Mouse (Mus musculus) liver, embryonic 15.5 days (tissue): ENCODE data around the gene Ifnlr1. TPM values are rescaled to one million over a fixed set of nuclear protein-coding genes. Genes with fewer than 3 reads are reported as not detected.
A peak's percentile ranks its signal among the peaks of the same experiment; 100 is the strongest.
"Not testable (repeated sequence)": the region's sequence is repeated elsewhere in the genome, so short reads cannot be mapped to it uniquely, and the experiment has no call there.

ENCODE experiments used
- ATAC-seq: fragments of 200-750 bp; cut with Nextera tagmentation; 2 replicates; pipeline ENCODE4 v1.8.0; 2017; ENCODE audit warnings: moderate number of reproducible peaks, mild to moderate bottlenecking, moderate library complexity; ENCODE audit not compliant: insufficient read depth
- H3K27ac ChIP-seq: fragments of 300-500 bp; sonication (generic); replicated peaks from 2 replicates; pipeline ENCODE4 v1.5.1; 2015; ENCODE audit warnings: mild to moderate bottlenecking, inconsistent platforms
- H3K27me3 ChIP-seq: fragments of 300-500 bp; sonication (generic); 2 replicates; pipeline ENCODE4 v1.6.1; 2015; ENCODE audit warnings: mild to moderate bottlenecking, inconsistent platforms
- H3K36me3 ChIP-seq: fragments of 300-500 bp; sonication (generic); replicated peaks from 2 replicates; pipeline ENCODE4 v1.6.1; 2015; ENCODE audit warnings: moderate library complexity, mild to moderate bottlenecking, inconsistent platforms
- H3K4me1 ChIP-seq: fragments of 300-500 bp; sonication (generic); replicated peaks from 2 replicates; pipeline ENCODE4 v1.6.1; 2015; ENCODE audit warnings: inconsistent platforms
- H3K4me2 ChIP-seq: fragments of 300-500 bp; sonication (generic); 2 replicates; pipeline ENCODE4 v1.6.1; 2015; ENCODE audit warnings: moderate library complexity, mild to moderate bottlenecking, inconsistent platforms
- H3K4me3 ChIP-seq: fragments of 300-500 bp; sonication (generic); replicated peaks from 2 replicates; pipeline ENCODE4 v1.5.1; 2015; ENCODE audit warnings: mild to moderate bottlenecking, inconsistent platforms
- H3K9ac ChIP-seq: fragments of 300-500 bp; sonication (generic); 2 replicates; pipeline ENCODE4 v1.6.1; 2015; ENCODE audit warnings: moderate library complexity, mild to moderate bottlenecking, inconsistent platforms
- H3K9me3 ChIP-seq: fragments of 300-500 bp; sonication (generic); replicated peaks from 2 replicates; pipeline ENCODE4 v1.6.1; 2016; ENCODE audit warnings: inconsistent platforms
- WGBS: fragments of 180-500 bp; shearing (Covaris S2); methylation state at CpG from one replicate; pipeline ENCODE4 v1.1.7; 2015; ENCODE audit warnings: mixed read lengths; ENCODE audit not compliant: insufficient replicate concordance; 5-methylcytosine and 5-hydroxymethylcytosine counted together
- polyA plus RNA-seq: library from polyadenylated mRNA; unstranded; fragments of >200 nt; fragmentation: Nextera tagmentation; extraction: Ambion mirVana; gene quantifications from 2 replicates; pipeline ENCODE4 v1.2.1, GENCODE M21; 2015

Gene Ifnlr1
- polyA plus RNA-seq, 1 experiment from 2014 or later = 0.18 TPM

GRCm38 (mm10) chr4:135716438-135716837 lies 30.4 kb downstream of the Ifnlr1 start:
- not testable (repeated sequence) for H3K27ac ChIP-seq, H3K4me3 ChIP-seq, ATAC-seq, H3K9me3 ChIP-seq, H3K27me3 ChIP-seq, H3K36me3 ChIP-seq, H3K4me1 ChIP-seq, H3K9ac ChIP-seq, H3K4me2 ChIP-seq
- 81% methylated on average over 11 of the region's 11 CpGs for WGBS

GRCm38 (mm10) chr4:135722540-135723290 lies 36.6 kb downstream of the Ifnlr1 start:
- H3K4me3 ChIP-seq = no peak overlapping the region
- WGBS = 64% methylated on average over 17 of the region's 17 CpGs
- no peak for ATAC-seq

DNA sequence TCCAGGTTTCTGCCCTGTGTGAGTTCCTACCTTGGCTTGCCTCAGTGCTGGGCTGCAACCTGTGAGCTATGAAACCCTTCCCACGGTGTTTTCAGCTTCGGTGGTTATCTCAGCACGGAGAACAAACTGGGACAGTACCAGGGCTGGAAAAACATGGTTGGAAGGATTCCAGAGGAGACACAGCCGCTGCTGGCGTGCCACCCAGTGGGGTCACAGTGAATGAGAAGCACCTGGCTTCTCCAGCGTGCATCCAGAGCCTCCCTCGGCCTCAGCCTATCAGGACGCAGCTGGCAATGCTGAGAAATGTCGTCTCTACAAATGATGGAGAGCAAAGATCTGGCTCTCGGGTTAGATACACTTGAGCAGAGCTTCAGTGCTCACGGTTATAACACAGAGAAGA lies 40.3 kb downstream of the Ifnlr1 start:
- Histone ChIP-seq H3K4me3 (no peak overlapping the region), H3K4me2 (no peak overlapping the region), H3K27ac (no peak overlapping the region), H3K36me3 (no peaks in the 10 kb centered on the region), H3K9ac (no peak overlapping the region), H3K27me3 (peaks cover 50% of the 10 kb centered on the region), H3K4me1 (peaks cover 24% of the 10 kb centered on the region), H3K9me3 (no peaks in the 10 kb centered on the region; the same call in 1 of the 2 replicates)
- WGBS = 64% methylated on average over 11 of the region's 11 CpGs
- no peak for ATAC-seq

More at GRCm38 (mm10) chr4:135722540-135723290, 36.6 kb downstream of the Ifnlr1 start:
- Histone ChIP-seq H3K4me2 (no peak overlapping the region), H3K27me3 (peaks cover 17% of the 10 kb centered on the region), H3K36me3 (no peaks in the 10 kb centered on the region), H3K4me1 (peaks cover 8% of the 10 kb centered on the region), H3K27ac (no peak overlapping the region), H3K9ac (no peak overlapping the region), H3K9me3 (no peaks in the 10 kb centered on the region; the same call in 1 of the 2 replicates)

DNA sequence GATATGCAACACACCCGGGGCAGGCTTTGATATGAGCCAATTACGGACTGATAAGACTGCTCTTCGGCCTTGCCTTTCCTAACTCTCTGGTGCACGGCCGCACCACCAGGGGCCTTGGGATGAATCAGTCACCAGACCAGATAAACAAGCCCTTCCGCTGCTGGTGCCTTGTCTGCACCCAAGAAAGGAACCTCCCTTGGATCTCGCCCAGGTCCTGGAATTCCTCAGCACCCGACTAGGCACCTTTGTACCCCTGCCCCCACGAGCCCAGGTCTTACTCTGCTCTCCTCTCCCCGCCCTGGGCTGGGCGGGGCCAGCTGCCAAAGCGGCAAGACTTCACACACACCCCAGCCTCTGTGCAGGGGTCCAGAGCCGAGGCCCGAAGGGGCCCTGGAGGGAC lies 41.7 kb downstream of the Ifnlr1 start, which contains the start of gene Il22ra1:
TSS of gene Il22ra1 (plus strand) at position 356 of the 400 bp plus-strand sequence.
- Histone ChIP-seq H3K4me2 (peak within 1 kb of the TSS; percentile 68), H3K4me3 (peak within 1 kb of the TSS; percentile 53), H3K36me3 (no peaks in the 10 kb centered on the region), H3K27me3 (peaks cover 51% of the 10 kb centered on the region), H3K27ac (peak within 1 kb of the TSS; percentile 9; the same call in 1 of the 2 replicates), H3K9me3 (no peaks in the 10 kb centered on the region; the same call in 1 of the 2 replicates), H3K4me1 (peaks cover 24% of the 10 kb centered on the region), H3K9ac (peak within 1 kb of the TSS; percentile 52)
- peak; percentile 62 for ATAC-seq
- WGBS = 15% methylated on average over 14 of the region's 14 CpGs

DNA sequence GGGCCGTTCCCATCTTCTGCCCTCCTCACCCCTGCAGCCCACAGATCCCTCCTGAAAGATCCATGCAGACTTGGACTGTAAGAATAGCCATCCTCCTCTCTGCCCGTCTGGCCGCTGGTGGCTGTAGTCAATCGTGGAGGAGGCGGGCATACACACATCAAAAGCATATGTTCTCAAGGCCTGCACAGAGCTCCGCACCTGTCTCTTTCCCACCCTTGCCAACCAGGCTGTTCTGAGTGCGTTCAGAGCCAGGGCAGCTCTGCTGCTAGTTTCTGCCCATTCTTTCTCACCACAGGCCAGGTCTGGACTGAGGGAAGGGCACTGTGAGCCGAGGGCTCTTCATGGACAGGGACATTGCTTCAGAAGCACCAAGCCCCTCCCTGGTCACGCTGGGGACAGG lies 44.1 kb downstream of the Ifnlr1 start:
- H3K9ac ChIP-seq = no peak overlapping the region
- H3K4me1 ChIP-seq = peaks cover 24% of the 10 kb centered on the region
- H3K9me3 ChIP-seq = no peaks in the 10 kb centered on the region; the same call in 1 of the 2 replicates
- H3K4me2 ChIP-seq = no peak overlapping the region
- no peak overlapping the region for H3K27ac ChIP-seq
- no peak for ATAC-seq
- WGBS = 65% methylated on average over 9 of the region's 9 CpGs
- peaks cover 52% of the 10 kb centered on the region for H3K27me3 ChIP-seq
- peaks cover 17% of the 10 kb centered on the region for H3K36me3 ChIP-seq
- H3K4me3 ChIP-seq = no peak overlapping the region

GRCm38 (mm10) chr4:135730951-135731350 lies 44.9 kb downstream of the Ifnlr1 start:
- Histone ChIP-seq H3K27ac (no peak overlapping the region), H3K27me3 (peaks cover 52% of the 10 kb centered on the region), H3K9ac (no peak overlapping the region), H3K36me3 (peaks cover 22% of the 10 kb centered on the region), H3K9me3 (no peaks in the 10 kb centered on the region; the same call in 1 of the 2 replicates), H3K4me3 (no peak overlapping the region), H3K4me1 (peaks cover 24% of the 10 kb centered on the region), H3K4me2 (no peak overlapping the region)
- no peak for ATAC-seq
- 69% methylated on average over 8 of the region's 8 CpGs for WGBS

DNA sequence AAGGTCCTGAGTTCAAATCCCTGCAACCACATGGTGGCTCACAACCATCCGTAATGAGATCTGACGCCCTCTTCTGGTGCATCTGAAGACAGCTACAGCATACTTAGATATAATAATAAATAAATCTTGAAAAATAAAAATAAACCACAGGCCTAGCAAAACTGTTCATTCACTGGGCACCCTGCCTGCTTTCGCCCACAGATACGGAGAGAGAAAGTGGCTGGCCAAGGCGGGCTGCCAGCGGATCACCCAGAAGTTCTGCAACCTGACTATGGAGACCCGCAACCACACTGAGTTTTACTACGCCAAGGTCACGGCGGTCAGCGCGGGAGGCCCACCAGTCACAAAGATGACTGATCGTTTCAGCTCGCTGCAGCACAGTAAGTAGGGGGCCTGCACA lies 47.8 kb downstream of the Ifnlr1 start:
- peaks cover 15% of the 10 kb centered on the region for H3K4me1 ChIP-seq
- no peaks in the 10 kb centered on the region; the same call in 1 of the 2 replicates for H3K9me3 ChIP-seq
- H3K4me2 ChIP-seq = no peak overlapping the region
- no peak overlapping the region for H3K9ac ChIP-seq
- ATAC-seq = no peak
- WGBS = 89% methylated on average over 14 of the region's 14 CpGs
- no peak overlapping the region for H3K4me3 ChIP-seq
- H3K27me3 ChIP-seq = peaks cover 27% of the 10 kb centered on the region
- H3K27ac ChIP-seq = no peak overlapping the region
- peaks cover 22% of the 10 kb centered on the region for H3K36me3 ChIP-seq

- Histone ChIP-seq H3K4me1 (peaks cover 29% of the 10 kb centered on the region), H3K9ac (no peak overlapping the region), H3K27me3 (peaks cover 4% of the 10 kb centered on the region; the same call in 1 of the 2 replicates), H3K36me3 (peaks cover 22% of the 10 kb centered on the region), H3K9me3 (no peaks in the 10 kb centered on the region; the same call in 1 of the 2 replicates), H3K27ac (no peak overlapping the region), H3K4me2 (no peak overlapping the region), H3K4me3 (no peak overlapping the region)
- ATAC-seq = no peak
- WGBS = 57% methylated on average over 3 of the region's 3 CpGs
Measured at GRCm38 (mm10) chr4:135736903-135737302, 50.8 kb downstream of the Ifnlr1 start.

GRCm38 (mm10) chr4:135738237-135738636 lies 52.1 kb downstream of the Ifnlr1 start:
- Histone ChIP-seq H3K4me3 (no peak overlapping the region), H3K9me3 (no peaks in the 10 kb centered on the region; the same call in 1 of the 2 replicates), H3K4me1 (peaks cover 36% of the 10 kb centered on the region), H3K9ac (no peak overlapping the region), H3K36me3 (peaks cover 21% of the 10 kb centered on the region), H3K27ac (peak overlapping the region; percentile 82), H3K27me3 (peaks cover 5% of the 10 kb centered on the region), H3K4me2 (peak overlapping the region; percentile 55; the same call in 1 of the 2 replicates)
- WGBS = 39% methylated on average over 5 of the region's 5 CpGs
- ATAC-seq = no peak

- WGBS = 33% methylated on average over 7 of the region's 7 CpGs
- Histone ChIP-seq H3K9me3 (no peaks in the 10 kb centered on the region; the same call in 1 of the 2 replicates), H3K4me2 (peak overlapping the region; percentile 55), H3K36me3 (peaks cover 15% of the 10 kb centered on the region), H3K27me3 (peaks cover 6% of the 10 kb centered on the region), H3K9ac (no peak overlapping the region), H3K27ac (peak overlapping the region; percentile 82), H3K4me3 (no peak overlapping the region; the same call in 1 of the 2 replicates), H3K4me1 (peaks cover 36% of the 10 kb centered on the region)
- ATAC-seq = peak; percentile 76
Measured at GRCm38 (mm10) chr4:135739148-135739547, 53.1 kb downstream of the Ifnlr1 start.

DNA sequence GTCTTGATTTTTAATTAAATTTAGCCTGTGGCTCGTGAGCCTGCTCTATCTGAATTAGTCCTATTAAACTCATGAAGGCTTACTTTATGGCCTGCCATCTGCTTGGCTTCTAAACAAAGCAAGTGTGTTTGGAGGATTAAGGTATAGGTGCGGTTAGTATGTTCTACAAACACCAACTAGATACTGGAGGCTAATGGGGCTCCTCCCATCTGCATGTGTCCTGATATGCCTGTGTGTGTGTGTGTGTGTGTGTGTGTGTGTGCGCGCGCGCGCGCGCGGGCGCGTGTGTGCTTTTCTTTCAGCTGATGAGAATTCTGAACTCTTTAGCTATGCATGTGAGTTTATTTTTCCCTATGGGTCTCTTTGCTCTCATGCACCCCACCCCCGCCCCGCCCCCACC lies 53.6 kb downstream of the Ifnlr1 start:
- Histone ChIP-seq H3K27ac (peak overlapping the region; percentile 82), H3K4me2 (peak overlapping the region; percentile 55), H3K4me3 (no peak overlapping the region; the same call in 1 of the 2 replicates), H3K4me1 (peaks cover 36% of the 10 kb centered on the region), H3K9me3 (no peaks in the 10 kb centered on the region; the same call in 1 of the 2 replicates), H3K27me3 (peaks cover 10% of the 10 kb centered on the region), H3K9ac (peak overlapping the region; percentile 21; the same call in 1 of the 2 replicates), H3K36me3 (peaks cover 10% of the 10 kb centered on the region)
- WGBS = 43% methylated on average over 14 of the region's 14 CpGs
- peak; percentile 94 for ATAC-seq
